Mouse (Mus musculus) MEL (cell line): ENCODE results near the gene Irf3.

Experiments used
- BHLHE40 ChIP-seq: IDR thresholded peaks from 2 replicates; pipeline ENCODE4 v1.6.1; 2012; ENCODE audit warnings: low read depth, mild to moderate bottlenecking, inconsistent platforms, low read length, improper control_type of control experiment, borderline replicate concordance
- CTCF ChIP-seq, 3 experiments: IDR thresholded peaks in 2 of 3; conservative IDR thresholded peaks in 1 of 3; 2 replicates each; pipeline ENCODE4 v1.5.1; 2011 to 2012; ENCODE audit warnings: low read length in 3 of 3, low read depth in 2 of 3, mild to moderate bottlenecking in 2 of 3, improper control_type of control experiment in 1 of 3, inconsistent platforms in 1 of 3, mixed read lengths in 1 of 3, moderate library complexity in 1 of 3; ENCODE audit not compliant: control insufficient read depth in 1 of 3, insufficient read depth in 1 of 3, poor library complexity in 1 of 3, severe bottlenecking in 1 of 3
- E2F4 ChIP-seq: IDR thresholded peaks from 2 replicates; pipeline ENCODE4 v1.6.1; 2011; ENCODE audit warnings: low read depth, low read length, improper control_type of control experiment, borderline replicate concordance
- GATA1 ChIP-seq: IDR thresholded peaks from 2 replicates; pipeline ENCODE4 v1.6.1; 2011; ENCODE audit warnings: low read depth, low read length, improper control_type of control experiment
- NELFE ChIP-seq: IDR thresholded peaks from 2 replicates; pipeline ENCODE4 v1.6.1; 2011; ENCODE audit warnings: low read depth, low read length, improper control_type of control experiment
- TCF12 ChIP-seq: IDR thresholded peaks from 2 replicates; pipeline ENCODE4 v1.6.1; 2014; ENCODE audit warnings: low read depth, mild to moderate bottlenecking, inconsistent platforms, low read length, improper control_type of control experiment, moderate library complexity
- ZMIZ1 ChIP-seq: IDR thresholded peaks from 2 replicates; pipeline ENCODE4 v1.6.1; 2012; ENCODE audit warnings: low read depth, mild to moderate bottlenecking, inconsistent platforms, low read length, improper control_type of control experiment, moderate library complexity

DNA sequence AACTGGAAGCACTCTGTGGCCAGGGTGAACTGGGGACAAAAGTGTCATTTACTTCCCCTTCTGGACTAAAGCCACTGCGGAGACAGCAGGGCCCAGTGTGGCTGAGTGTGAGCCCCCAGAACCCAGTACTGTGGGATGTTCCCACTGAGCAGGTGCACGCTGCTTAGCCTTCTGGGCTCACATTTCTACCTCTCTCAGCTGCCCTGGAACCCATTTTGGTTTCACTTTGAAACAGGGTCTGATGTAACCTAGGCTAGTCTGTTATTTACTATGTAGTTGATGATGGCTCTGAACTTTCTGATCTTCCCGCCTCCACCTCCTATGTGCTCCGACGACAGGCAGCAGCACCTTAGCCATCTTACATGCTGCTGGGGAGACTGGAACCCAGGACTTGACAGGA, 34.6 kb upstream of the Irf3 start:
- TF ChIP-seq CTCF (IDR thresholded peaks at IDR 0.05 in 2 of 3, conservative IDR thresholded peaks at IDR 0.05 in 1 of 3; ENCODE audit: control insufficient read depth in 1 of 3, insufficient read depth in 1 of 3, low read depth in 2 of 3, low read length in 3 of 3, poor library complexity in 1 of 3, severe bottlenecking in 1 of 3) (no peak), NELFE (no peak), BHLHE40 (no peak), GATA1 (no peak), TCF12 (no peak), ZMIZ1 (no peak), E2F4 (no peak)
